Mouse (Mus musculus): Measurements from ENCODE around the gene Ccdc57. TPM values are rescaled to one million over a fixed set of nuclear protein-coding genes. Genes with fewer than 3 reads are reported as not detected.

Ccdc57 gene
- polyA plus RNA-seq, 1 experiment from 2014 or later: 5.1 TPM

- H3K4me2 ChIP-seq (ENCODE audit: low read depth, severe bottlenecking): no peak overlapping the region
- DNase-seq (ENCODE audit: low spot score) (no peak), ATAC-seq (ENCODE audit: insufficient number of reproducible peaks, low FRiP score, low TSS enrichment, low read depth) (no peak)
- H3K9ac ChIP-seq (ENCODE audit: low read length): no peak overlapping the region
- no peaks in the 10 kb centered on the region for H3K27me3 ChIP-seq (ENCODE audit: control insufficient read depth, insufficient read depth, low read length)
- no peaks in the 10 kb centered on the region for H3K9me3 ChIP-seq (ENCODE audit: control insufficient read depth, low read length)
- no peak overlapping the region for H3K4me3 ChIP-seq (ENCODE audit: low read depth, low read length)
- H3K27ac ChIP-seq (replicated peaks; ENCODE audit: low read depth, low read length): no peak overlapping the region
- H3K36me3 ChIP-seq (ENCODE audit: control insufficient read depth, insufficient read depth, low read length): peaks cover 35% of the 10 kb centered on the region
- WGBS: 78% methylated on average over 4 of the region's 4 CpGs
- peaks cover 2% of the 10 kb centered on the region; the same call in 1 of the 2 replicates for H3K4me1 ChIP-seq (ENCODE audit: control insufficient read depth, insufficient read depth, low read length)
These were observed 127.9 kb downstream of the Ccdc57 start for GRCm38 (mm10) chr11:120804769-120805168.

DNA sequence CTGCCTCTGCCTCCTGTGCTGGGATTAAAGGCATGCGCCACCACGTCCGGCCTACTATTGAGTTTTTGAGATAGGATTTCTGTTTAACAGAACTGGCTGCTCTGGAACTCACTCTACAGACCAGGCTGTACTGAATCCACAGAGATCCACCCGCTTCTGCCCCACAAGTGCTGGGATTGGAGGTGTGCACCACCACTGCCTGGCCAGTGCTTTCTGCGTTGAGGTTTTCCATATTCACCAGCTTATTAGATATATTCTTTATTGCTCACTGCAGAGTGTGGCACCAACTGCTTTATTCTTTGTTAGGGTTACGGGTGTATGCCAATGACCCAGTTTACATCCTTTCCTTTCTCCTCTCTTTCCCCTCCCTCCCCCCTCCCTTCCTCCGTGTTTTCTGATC, 128.4 kb downstream of the Ccdc57 start:
- ATAC-seq (ENCODE audit: insufficient number of reproducible peaks, low FRiP score, low TSS enrichment, low read depth) (no peak), DNase-seq (ENCODE audit: low spot score) (no peak)
- Histone ChIP-seq H3K9ac (ENCODE audit: low read length) (no peak overlapping the region), H3K4me3 (ENCODE audit: low read depth, low read length) (no peak overlapping the region), H3K36me3 (ENCODE audit: control insufficient read depth, insufficient read depth, low read length) (peaks cover 30% of the 10 kb centered on the region), H3K27ac (replicated peaks; ENCODE audit: low read depth, low read length) (no peak overlapping the region), H3K4me2 (ENCODE audit: low read depth, severe bottlenecking) (no peak overlapping the region), H3K9me3 (ENCODE audit: control insufficient read depth, low read length) (no peaks in the 10 kb centered on the region), H3K4me1 (ENCODE audit: control insufficient read depth, insufficient read depth, low read length) (peaks cover 2% of the 10 kb centered on the region; the same call in 1 of the 2 replicates), H3K27me3 (ENCODE audit: control insufficient read depth, insufficient read depth, low read length) (no peaks in the 10 kb centered on the region)
- WGBS: 82% methylated on average over 7 of the region's 7 CpGs

DNA sequence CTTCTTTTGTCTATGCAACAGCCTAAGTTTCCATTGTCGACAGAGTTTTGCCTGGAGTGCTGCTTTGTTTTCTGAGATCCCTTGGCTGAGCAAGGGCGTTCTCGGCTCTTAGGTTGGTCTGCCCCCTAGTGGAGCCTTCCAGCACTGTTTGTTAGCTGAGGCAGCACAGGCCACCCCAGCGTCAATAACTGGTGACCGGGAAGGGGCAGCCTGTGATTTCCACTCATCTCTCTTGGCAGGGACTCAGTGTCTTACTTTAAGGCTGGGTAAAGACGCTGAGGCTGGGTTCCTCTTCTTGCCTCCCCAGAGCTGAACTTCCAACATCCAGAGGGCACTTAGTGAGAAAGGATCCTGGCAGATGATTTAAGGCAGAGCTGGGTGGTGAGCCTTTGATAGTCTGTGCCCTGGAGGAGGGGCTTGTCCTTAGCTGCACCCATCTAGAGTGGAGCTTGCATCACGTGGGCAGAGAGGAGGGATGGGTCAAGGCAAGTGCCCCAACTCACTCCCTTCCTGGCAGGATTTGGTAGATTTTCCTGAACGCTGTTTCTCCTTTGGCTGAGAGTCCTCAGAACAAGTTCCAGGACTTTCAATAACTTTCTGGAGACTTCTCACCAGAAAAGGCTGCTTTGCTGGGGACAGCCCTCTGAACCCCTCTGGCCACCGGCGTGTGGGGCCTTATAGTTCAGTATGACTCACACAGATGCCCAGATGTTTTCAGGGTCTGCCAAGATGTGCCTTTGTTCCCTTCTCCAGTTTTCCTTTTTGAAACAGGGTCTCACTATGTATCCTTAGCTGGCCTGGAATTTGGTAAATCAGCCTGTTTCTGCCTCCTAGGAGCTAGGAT, 132.4 kb downstream of the Ccdc57 start:
- H3K4me1 ChIP-seq (ENCODE audit: control insufficient read depth, insufficient read depth, low read length): peaks cover 5% of the 10 kb centered on the region
- no peak overlapping the region for H3K4me2 ChIP-seq (ENCODE audit: low read depth, severe bottlenecking)
- DNase-seq (ENCODE audit: low spot score) (peak; percentile 95), ATAC-seq (ENCODE audit: insufficient number of reproducible peaks, low FRiP score, low TSS enrichment, low read depth) (peak; percentile 63; the same call in 1 of the 2 replicates)
- no peaks in the 10 kb centered on the region for H3K27me3 ChIP-seq (ENCODE audit: control insufficient read depth, insufficient read depth, low read length)
- H3K36me3 ChIP-seq (ENCODE audit: control insufficient read depth, insufficient read depth, low read length): no peaks in the 10 kb centered on the region
- no peaks in the 10 kb centered on the region for H3K9me3 ChIP-seq (ENCODE audit: control insufficient read depth, low read length)
- peak overlapping the region; percentile 47; the same call in 1 of the 2 replicates for H3K9ac ChIP-seq (ENCODE audit: low read length)
- no peak overlapping the region for H3K27ac ChIP-seq (replicated peaks; ENCODE audit: low read depth, low read length)
- no peak overlapping the region for H3K4me3 ChIP-seq (ENCODE audit: low read depth, low read length)
- 13% methylated on average over 10 of the region's 10 CpGs for WGBS

DNA sequence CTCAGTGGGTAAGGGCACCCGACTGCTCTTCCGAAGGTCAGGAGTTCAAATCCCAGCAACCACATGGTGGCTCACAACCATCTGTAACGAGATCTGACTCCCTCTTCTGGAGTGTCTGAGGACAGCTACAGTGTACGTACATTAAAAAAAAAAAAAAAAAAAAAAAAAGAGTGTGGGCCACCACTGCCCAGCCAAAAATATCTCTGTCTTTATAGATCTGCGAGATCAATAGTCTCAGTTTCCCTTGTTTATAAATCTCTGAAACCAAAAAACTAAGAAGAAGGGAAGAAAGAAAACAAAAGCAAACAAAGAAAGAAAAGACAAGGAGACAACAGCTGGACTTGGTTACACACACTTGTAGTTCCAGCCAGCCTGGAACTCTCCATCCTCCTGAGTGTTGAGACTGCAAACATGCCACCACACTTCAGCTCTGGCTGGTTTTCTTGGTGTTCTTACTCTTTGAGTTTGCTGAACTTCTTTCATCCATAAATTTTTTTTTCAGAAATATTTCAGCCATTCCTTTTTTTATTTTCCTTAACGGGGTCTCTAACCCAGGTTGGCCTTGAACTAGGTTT, 133.3 kb downstream of the Ccdc57 start:
- Histone ChIP-seq H3K27ac (replicated peaks; ENCODE audit: low read depth, low read length) (no peak overlapping the region), H3K4me2 (ENCODE audit: low read depth, severe bottlenecking) (no peak overlapping the region)
- WGBS: 75% methylated on average over 6 of the region's 6 CpGs

DNA sequence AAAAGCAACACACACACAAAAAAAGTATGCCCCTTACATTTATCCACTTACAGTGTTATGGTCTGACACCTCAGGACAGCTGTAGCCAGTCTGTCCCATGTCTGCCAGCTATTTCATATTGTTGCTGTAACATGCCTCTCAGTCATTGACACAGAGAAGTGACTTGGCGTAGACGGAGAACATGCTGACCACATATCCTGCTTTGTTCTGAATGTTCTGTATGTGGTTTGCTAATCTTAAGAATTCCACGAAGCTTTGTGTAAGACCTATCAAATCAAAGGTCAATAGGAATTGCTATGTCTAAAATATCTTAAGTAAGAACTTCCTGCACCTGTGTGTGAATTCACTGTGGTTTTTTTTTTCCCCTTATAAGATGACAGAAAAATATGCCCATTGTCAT, 134.4 kb downstream of the Ccdc57 start:
- no peak overlapping the region for H3K4me2 ChIP-seq (ENCODE audit: low read depth, severe bottlenecking)
- peaks cover 7% of the 10 kb centered on the region for H3K4me1 ChIP-seq (ENCODE audit: control insufficient read depth, insufficient read depth, low read length)
- H3K4me3 ChIP-seq (ENCODE audit: low read depth, low read length): no peak overlapping the region
- H3K27ac ChIP-seq (replicated peaks; ENCODE audit: low read depth, low read length): no peak overlapping the region
- DNase-seq (ENCODE audit: low spot score) (no peak), ATAC-seq (ENCODE audit: insufficient number of reproducible peaks, low FRiP score, low TSS enrichment, low read depth) (no peak)
- H3K27me3 ChIP-seq (ENCODE audit: control insufficient read depth, insufficient read depth, low read length): no peaks in the 10 kb centered on the region
- WGBS: 87% methylated on average over 3 of the region's 3 CpGs
- peaks cover 2% of the 10 kb centered on the region; the same call in 1 of the 2 replicates for H3K36me3 ChIP-seq (ENCODE audit: control insufficient read depth, insufficient read depth, low read length)
- no peak overlapping the region for H3K9ac ChIP-seq (ENCODE audit: low read length)
- no peaks in the 10 kb centered on the region for H3K9me3 ChIP-seq (ENCODE audit: control insufficient read depth, low read length)

More for the DNA sequence above, 133.3 kb downstream of the Ccdc57 start:
- Histone ChIP-seq H3K4me3 (ENCODE audit: low read depth, low read length) (no peak overlapping the region), H3K9ac (ENCODE audit: low read length) (no peak overlapping the region), H3K9me3 (ENCODE audit: control insufficient read depth, low read length) (no peaks in the 10 kb centered on the region), H3K27me3 (ENCODE audit: control insufficient read depth, insufficient read depth, low read length) (no peaks in the 10 kb centered on the region), H3K36me3 (ENCODE audit: control insufficient read depth, insufficient read depth, low read length) (no peaks in the 10 kb centered on the region), H3K4me1 (ENCODE audit: control insufficient read depth, insufficient read depth, low read length) (peaks cover 7% of the 10 kb centered on the region)
- ATAC-seq (ENCODE audit: insufficient number of reproducible peaks, low FRiP score, low TSS enrichment, low read depth) (no peak), DNase-seq (ENCODE audit: low spot score) (no peak)

GRCm38 (mm10) chr11:120796614-120796946, 136.1 kb downstream of the Ccdc57 start:
- no peaks in the 10 kb centered on the region for H3K9me3 ChIP-seq (ENCODE audit: control insufficient read depth, low read length)
- WGBS: 33% methylated on average over 8 of the region's 8 CpGs
- peak overlapping the region; percentile 29; the same call in 1 of the 2 replicates for H3K4me2 ChIP-seq (ENCODE audit: low read depth, severe bottlenecking)
- peaks cover 7% of the 10 kb centered on the region for H3K4me1 ChIP-seq (ENCODE audit: control insufficient read depth, insufficient read depth, low read length)
- ATAC-seq (ENCODE audit: insufficient number of reproducible peaks, low FRiP score, low TSS enrichment, low read depth) (no peak), DNase-seq (ENCODE audit: low spot score) (no peak)
- H3K9ac ChIP-seq (ENCODE audit: low read length): peak overlapping the region; percentile 28; the same call in 1 of the 2 replicates
- peak overlapping the region; percentile 57; the same call in 1 of the 2 replicates for H3K27ac ChIP-seq (replicated peaks; ENCODE audit: low read depth, low read length)
- H3K27me3 ChIP-seq (ENCODE audit: control insufficient read depth, insufficient read depth, low read length): no peaks in the 10 kb centered on the region
- H3K4me3 ChIP-seq (ENCODE audit: low read depth, low read length): peak overlapping the region; percentile 98
- H3K36me3 ChIP-seq (ENCODE audit: control insufficient read depth, insufficient read depth, low read length): peaks cover 15% of the 10 kb centered on the region; the same call in 1 of the 2 replicates

- peak within 1 kb of the TSS; percentile 90 for H3K4me2 ChIP-seq (ENCODE audit: low read depth, severe bottlenecking)
These were observed 136.7 kb downstream of the Ccdc57 start, which contains the start of gene Dus1l for GRCm38 (mm10) chr11:120795756-120796613. Gene Dus1l, minus strand, starts transcription at chr11:120796403.

GRCm38 (mm10) chr11:120792652-120793051, 140.0 kb downstream of the Ccdc57 start:
- Histone ChIP-seq H3K4me3 (ENCODE audit: low read depth, low read length) (no peak overlapping the region), H3K27ac (replicated peaks; ENCODE audit: low read depth, low read length) (no peak overlapping the region), H3K27me3 (ENCODE audit: control insufficient read depth, insufficient read depth, low read length) (no peaks in the 10 kb centered on the region), H3K36me3 (ENCODE audit: control insufficient read depth, insufficient read depth, low read length) (peaks cover 32% of the 10 kb centered on the region), H3K4me2 (ENCODE audit: low read depth, severe bottlenecking) (no peak overlapping the region), H3K4me1 (ENCODE audit: control insufficient read depth, insufficient read depth, low read length) (peaks cover 5% of the 10 kb centered on the region), H3K9ac (ENCODE audit: low read length) (no peak overlapping the region), H3K9me3 (ENCODE audit: control insufficient read depth, low read length) (no peaks in the 10 kb centered on the region)
- 94% methylated on average over 9 of the region's 9 CpGs for WGBS
- DNase-seq (ENCODE audit: low spot score) (no peak), ATAC-seq (ENCODE audit: insufficient number of reproducible peaks, low FRiP score, low TSS enrichment, low read depth) (no peak)

More at GRCm38 (mm10) chr11:120795756-120796613, 136.7 kb downstream of the Ccdc57 start, which contains the start of gene Dus1l:
- DNase-seq (ENCODE audit: low spot score) (peak; percentile 100), ATAC-seq (ENCODE audit: insufficient number of reproducible peaks, low FRiP score, low TSS enrichment, low read depth) (peak; percentile 71)
- Histone ChIP-seq H3K9me3 (ENCODE audit: control insufficient read depth, low read length) (no peaks in the 10 kb centered on the region), H3K9ac (ENCODE audit: low read length) (peak within 1 kb of the TSS; percentile 90), H3K27me3 (ENCODE audit: control insufficient read depth, insufficient read depth, low read length) (no peaks in the 10 kb centered on the region), H3K36me3 (ENCODE audit: control insufficient read depth, insufficient read depth, low read length) (peaks cover 15% of the 10 kb centered on the region; the same call in 1 of the 2 replicates), H3K4me1 (ENCODE audit: control insufficient read depth, insufficient read depth, low read length) (peaks cover 7% of the 10 kb centered on the region), H3K27ac (replicated peaks; ENCODE audit: low read depth, low read length) (peak within 1 kb of the TSS; percentile 57; the same call in 1 of the 2 replicates), H3K4me3 (ENCODE audit: low read depth, low read length) (peak within 1 kb of the TSS; percentile 98)
- 2% methylated on average over 59 of the region's 59 CpGs for WGBS

Data from limb, embryonic 11.5 days (tissue).